Mouse (Mus musculus): ENCODE results near the gene Rbfox3.

DNA sequence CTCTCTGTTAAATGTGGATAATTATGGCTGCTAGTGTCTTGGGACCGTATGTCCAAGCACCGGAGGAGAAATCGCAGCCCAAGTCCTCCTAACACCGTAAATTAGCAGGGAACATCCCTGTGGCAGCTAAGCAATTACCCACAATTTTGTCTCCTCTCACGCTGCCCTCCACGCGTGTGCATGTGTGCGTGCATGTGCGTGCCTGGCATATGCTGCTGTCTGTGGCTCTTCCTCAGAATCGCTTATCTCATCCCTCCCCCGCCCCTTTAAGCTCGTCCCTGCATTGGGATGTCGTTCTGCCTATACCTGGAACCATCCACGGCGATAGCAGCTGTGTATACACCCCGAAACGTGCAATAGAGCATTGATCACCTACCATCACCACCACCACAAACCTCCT, 156.4 kb downstream of the Rbfox3 start:
- TF ChIP-seq EP300 (IDR thresholded peaks at IDR 0.05; ENCODE audit: low read depth) (no peak), CTCF (IDR thresholded peaks at IDR 0.05; ENCODE audit: low read depth) (no peak)

Data from liver, embryonic 14.5 days (tissue).